Mouse (Mus musculus) cerebral cortex, adult 2 months (tissue): Measurements from ENCODE around the gene Ccdc124.

ENCODE experiments used
- WGBS: fragments of 180-500 bp; shearing (Covaris S2); methylation state at CpG from one replicate; pipeline ENCODE4 v1.1.7; 2018; 5-methylcytosine and 5-hydroxymethylcytosine counted together

Ccdc124 gene

GRCm38 (mm10) chr8:70843941-70844340, 29.8 kb downstream of the Ccdc124 start:
- 90% methylated on average over 8 of the region's 8 CpGs for WGBS

GRCm38 (mm10) chr8:70843214-70843773, 30.4 kb downstream of the Ccdc124 start:
- WGBS: 88% methylated on average over 5 of the region's 5 CpGs

GRCm38 (mm10) chr8:70842484-70842883, 31.3 kb downstream of the Ccdc124 start:
- 79% methylated on average over 25 of the region's 25 CpGs for WGBS

- 38% methylated on average over 22 of the region's 22 CpGs for WGBS
Measured at GRCm38 (mm10) chr8:70841147-70842072, 32.3 kb downstream of the Ccdc124 start.

- WGBS: 47% methylated on average over 10 of the region's 10 CpGs
Measured at GRCm38 (mm10) chr8:70840590-70840989, 33.1 kb downstream of the Ccdc124 start.

- WGBS: 2% methylated on average over 55 of the region's 55 CpGs
Measured at GRCm38 (mm10) chr8:70839408-70840351, 34.1 kb downstream of the Ccdc124 start, which contains the start of gene Arrdc2. Gene Arrdc2 (minus strand): TSS chr8:70839720.

GRCm38 (mm10) chr8:70838654-70839407, 34.9 kb downstream of the Ccdc124 start:
- WGBS: 2% methylated on average over 66 of the region's 66 CpGs

- 79% methylated on average over 12 of the region's 12 CpGs for WGBS
Measured at GRCm38 (mm10) chr8:70836666-70837065, 37.1 kb downstream of the Ccdc124 start.

GRCm38 (mm10) chr8:70834071-70834470, 39.7 kb downstream of the Ccdc124 start:
- 91% methylated on average over 3 of the region's 3 CpGs for WGBS

- WGBS: 66% methylated on average over 15 of the region's 15 CpGs
Measured at GRCm38 (mm10) chr8:70833520-70833919, 40.2 kb downstream of the Ccdc124 start.

- WGBS: 36% methylated on average over 9 of the region's 9 CpGs
Measured at GRCm38 (mm10) chr8:70833018-70833482, 40.7 kb downstream of the Ccdc124 start.

GRCm38 (mm10) chr8:70832371-70832770, 41.4 kb downstream of the Ccdc124 start:
- 61% methylated on average over 11 of the region's 11 CpGs for WGBS

GRCm38 (mm10) chr8:70831517-70831916, 42.2 kb downstream of the Ccdc124 start:
- 95% methylated on average over 8 of the region's 8 CpGs for WGBS

- WGBS: 98% methylated on average over 1 of the region's 1 CpGs
Measured at GRCm38 (mm10) chr8:70827796-70828195, 45.9 kb downstream of the Ccdc124 start.

GRCm38 (mm10) chr8:70827010-70827409, 46.7 kb downstream of the Ccdc124 start:
- WGBS: 92% methylated on average over 2 of the region's 2 CpGs

GRCm38 (mm10) chr8:70825816-70826215, 47.9 kb downstream of the Ccdc124 start:
- WGBS: 82% methylated on average over 8 of the region's 8 CpGs

- WGBS: 93% methylated on average over 7 of the region's 7 CpGs
Measured at GRCm38 (mm10) chr8:70823802-70824201, 49.9 kb downstream of the Ccdc124 start.

- WGBS: 70% methylated on average over 3 of the region's 3 CpGs
Measured at GRCm38 (mm10) chr8:70822594-70822993, 51.1 kb downstream of the Ccdc124 start.

- 35% methylated on average over 11 of the region's 11 CpGs for WGBS
Measured at GRCm38 (mm10) chr8:70821992-70822391, 51.7 kb downstream of the Ccdc124 start.

GRCm38 (mm10) chr8:70821399-70821962, 52.3 kb downstream of the Ccdc124 start:
- 18% methylated on average over 30 of the region's 30 CpGs for WGBS
